Mouse (Mus musculus): ENCODE data around the gene Glce.

The Glce gene

DNA sequence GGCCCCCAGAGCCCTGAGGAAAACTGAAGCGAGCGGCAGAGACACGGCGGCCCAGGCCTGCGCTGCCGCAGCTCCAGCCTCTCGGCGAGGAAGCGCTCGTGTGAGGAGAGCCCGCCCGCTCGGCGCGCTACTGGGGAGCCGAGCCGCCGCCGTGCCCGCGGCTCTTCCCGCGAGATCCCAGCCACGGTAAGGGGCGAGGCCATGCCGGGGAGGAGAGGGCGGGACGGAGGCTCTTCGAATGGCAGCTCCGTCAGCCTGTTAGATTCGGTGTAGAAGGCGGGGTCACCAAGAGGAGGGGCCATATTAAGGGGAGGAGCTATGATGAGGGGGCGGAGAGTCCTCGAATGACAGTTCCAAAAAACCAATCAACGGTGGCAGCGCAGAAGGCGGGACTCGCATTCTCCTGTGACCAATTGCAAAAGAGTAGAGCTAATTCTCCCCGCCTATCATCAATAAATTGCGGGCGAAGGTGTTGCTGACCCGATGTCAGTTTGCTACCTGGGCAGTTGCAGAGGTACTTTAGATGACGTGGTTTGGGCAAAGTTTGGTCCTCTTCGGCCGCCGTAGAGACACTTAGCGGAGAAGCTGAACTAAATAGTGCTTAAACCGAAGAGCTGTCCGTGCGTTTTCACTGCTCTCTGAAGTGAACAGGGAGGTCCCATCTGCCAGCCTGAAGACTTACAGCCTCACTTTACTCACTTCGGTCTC lies at the start of gene Glce:
TSS of gene Glce (minus strand) at position 148 of the 708 bp plus-strand sequence.
- ATAC-seq (ENCODE audit: low TSS enrichment) = peak; percentile 99

DNA sequence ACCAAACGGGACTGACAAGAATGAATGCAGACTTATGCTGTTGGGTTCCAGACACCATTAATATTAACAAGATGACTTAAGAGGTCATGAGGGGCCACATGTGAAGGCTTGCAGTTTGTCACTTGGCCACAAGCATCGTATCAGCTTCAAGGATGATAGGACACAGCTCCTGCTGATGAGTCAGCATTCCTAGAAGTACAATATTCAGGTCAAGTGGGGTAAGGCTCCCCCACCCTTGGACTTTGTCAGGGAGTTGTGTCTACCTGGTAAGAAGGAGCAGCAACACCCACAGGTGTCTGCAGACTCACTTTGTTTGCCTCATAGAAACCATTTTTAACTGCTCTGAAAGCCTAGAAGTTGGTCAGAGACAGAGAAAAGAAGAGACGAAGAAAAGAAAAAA lies 49.8 kb upstream of the Glce start:
- ATAC-seq (ENCODE audit: low TSS enrichment) = no peak

DNA sequence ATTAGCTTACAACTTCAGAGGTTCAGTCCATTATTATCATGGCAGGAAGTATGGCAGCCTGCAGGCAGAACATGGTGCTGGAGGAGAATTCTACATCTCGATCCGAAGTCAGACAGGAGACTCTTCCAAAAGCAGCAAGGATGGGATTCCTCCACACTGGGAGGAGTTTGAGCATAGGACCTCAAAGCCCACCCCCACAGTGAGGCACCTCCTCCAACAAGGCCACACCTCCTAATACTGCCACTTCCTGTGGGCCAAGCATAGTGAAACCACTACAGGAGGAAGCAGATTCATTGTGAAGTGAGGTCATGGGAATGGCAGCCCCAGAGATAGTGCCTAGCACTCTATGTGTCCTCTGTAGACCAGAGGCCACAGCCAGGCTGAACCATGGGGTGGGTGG lies 48.5 kb upstream of the Glce start:
- ATAC-seq (ENCODE audit: low TSS enrichment) = no peak

GRCm38 (mm10) chr9:62166621-62167020 lies 44.2 kb upstream of the Glce start:
- no peak for ATAC-seq (ENCODE audit: low TSS enrichment)

- ATAC-seq (ENCODE audit: low TSS enrichment) = no peak
Observed at GRCm38 (mm10) chr9:62166186-62166585, 43.7 kb upstream of the Glce start.

- ATAC-seq (ENCODE audit: low TSS enrichment) = no peak
Observed at GRCm38 (mm10) chr9:62162889-62163291, 40.4 kb upstream of the Glce start.

DNA sequence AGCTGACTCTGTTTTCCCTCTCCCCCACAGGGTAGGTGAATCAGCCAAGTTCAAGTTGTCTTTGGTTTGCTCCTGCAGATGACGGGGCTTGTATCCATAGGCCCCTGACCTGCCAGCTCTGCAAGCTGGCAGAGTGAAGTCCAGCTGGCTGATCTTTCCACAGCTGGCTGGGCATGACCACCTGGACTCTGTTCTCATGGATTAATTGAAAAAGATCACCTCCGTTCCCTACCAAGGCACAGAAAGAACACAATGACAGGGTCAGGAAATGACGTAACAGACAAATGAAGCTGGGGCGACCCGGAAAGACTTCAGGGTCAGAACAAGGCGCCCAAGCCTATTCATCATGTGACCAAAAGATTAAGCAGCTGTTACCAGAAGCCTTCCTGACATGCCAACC lies 38.3 kb upstream of the Glce start:
- ATAC-seq (ENCODE audit: low TSS enrichment) = no peak

DNA sequence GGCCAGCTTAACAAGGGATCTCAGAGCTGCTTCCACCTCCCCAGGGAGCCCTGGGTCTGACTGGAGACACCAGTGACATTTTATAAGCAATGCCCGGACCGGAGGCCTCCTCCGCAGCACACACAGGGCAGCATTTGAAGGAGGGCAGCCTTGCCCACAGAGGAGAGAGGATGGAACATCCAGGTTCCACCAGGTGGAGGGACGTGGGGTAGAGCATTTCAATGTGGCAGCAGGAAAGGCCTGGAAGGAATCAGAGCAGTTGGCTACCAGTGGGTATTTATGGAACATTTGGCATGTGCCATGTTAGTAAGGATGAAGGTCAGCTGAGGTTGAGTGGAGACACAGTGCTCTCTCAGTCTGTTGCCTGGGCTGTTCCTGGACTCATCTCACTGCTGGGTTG lies 36.3 kb upstream of the Glce start:
- ATAC-seq (ENCODE audit: low TSS enrichment) = no peak

GRCm38 (mm10) chr9:62155821-62156220 lies 33.4 kb upstream of the Glce start:
- no peak for ATAC-seq (ENCODE audit: low TSS enrichment)

DNA sequence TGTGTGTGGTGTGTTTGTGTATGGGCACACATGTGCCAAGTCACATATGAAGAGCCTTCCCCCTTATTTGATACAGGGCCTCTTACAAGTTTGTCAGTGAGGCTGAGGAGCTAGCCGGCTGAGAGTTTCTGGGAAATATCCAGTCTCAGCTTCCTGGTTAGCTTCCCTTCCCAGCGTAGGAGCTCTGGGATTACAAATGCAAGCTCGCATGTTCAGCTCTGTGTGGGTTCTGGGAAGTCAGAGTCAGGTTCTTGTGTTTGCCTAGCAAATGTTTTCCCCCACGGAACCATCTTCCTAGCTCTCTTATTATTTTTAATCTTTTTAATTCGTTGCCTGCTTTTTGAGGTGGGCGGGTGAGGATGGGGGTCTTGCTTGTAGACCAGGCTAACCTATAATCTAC lies 32.9 kb upstream of the Glce start:
- ATAC-seq (ENCODE audit: low TSS enrichment) = peak; percentile 64; the same call in 1 of the 2 replicates

GRCm38 (mm10) chr9:62154956-62155355 lies 32.5 kb upstream of the Glce start:
- no peak for ATAC-seq (ENCODE audit: low TSS enrichment)

DNA sequence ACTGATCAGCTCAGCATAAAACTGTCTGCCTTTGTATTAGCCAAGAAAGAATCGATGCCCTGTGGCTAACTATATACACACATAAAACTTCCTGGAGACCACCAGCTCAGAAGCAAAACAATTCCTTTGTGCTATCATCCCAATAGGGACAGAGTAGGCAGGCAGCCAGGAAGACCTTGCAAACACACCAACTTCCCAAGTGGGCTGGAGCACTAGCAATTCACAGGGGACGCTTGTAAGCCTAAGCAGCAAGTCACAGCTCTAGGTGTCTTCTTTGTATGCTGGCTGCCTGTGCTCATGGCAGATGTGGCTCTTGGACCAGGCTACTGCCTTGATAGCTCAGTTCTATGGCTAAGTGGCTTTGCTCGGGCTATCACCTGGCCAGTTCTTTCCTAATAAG lies 32.1 kb upstream of the Glce start:
- no peak for ATAC-seq (ENCODE audit: low TSS enrichment)

GRCm38 (mm10) chr9:62153263-62153662 lies 30.8 kb upstream of the Glce start:
- no peak for ATAC-seq (ENCODE audit: low TSS enrichment)

GRCm38 (mm10) chr9:62152506-62152905 lies 30.1 kb upstream of the Glce start:
- ATAC-seq (ENCODE audit: low TSS enrichment) = no peak

- no peak for ATAC-seq (ENCODE audit: low TSS enrichment)
Observed at GRCm38 (mm10) chr9:62145198-62145597, 22.7 kb upstream of the Glce start.

- no peak for ATAC-seq (ENCODE audit: low TSS enrichment)
Observed at GRCm38 (mm10) chr9:62143428-62143827, 21.0 kb upstream of the Glce start.

GRCm38 (mm10) chr9:62139027-62139426 lies 16.6 kb upstream of the Glce start:
- no peak for ATAC-seq (ENCODE audit: low TSS enrichment)

DNA sequence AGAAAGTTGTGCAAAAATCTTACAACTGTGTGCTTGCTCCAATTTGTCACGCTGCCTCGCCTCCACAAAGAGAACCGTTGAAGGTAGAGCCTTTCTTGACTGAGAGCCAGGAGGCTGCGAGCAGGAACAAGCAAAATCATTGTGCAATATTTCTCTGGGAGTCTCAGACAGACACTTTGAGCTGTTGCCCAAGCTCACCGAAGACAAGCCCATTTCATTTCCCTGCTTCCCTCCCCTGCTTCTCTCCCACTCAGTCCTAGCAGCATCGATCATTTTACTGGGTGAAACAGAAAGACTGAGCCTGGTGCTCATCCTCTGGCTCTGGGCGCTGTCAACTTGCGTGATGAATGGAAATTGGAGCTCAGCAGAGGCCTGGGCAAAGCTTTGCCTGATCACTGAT lies 14.8 kb upstream of the Glce start:
- peak; percentile 86 for ATAC-seq (ENCODE audit: low TSS enrichment)

DNA sequence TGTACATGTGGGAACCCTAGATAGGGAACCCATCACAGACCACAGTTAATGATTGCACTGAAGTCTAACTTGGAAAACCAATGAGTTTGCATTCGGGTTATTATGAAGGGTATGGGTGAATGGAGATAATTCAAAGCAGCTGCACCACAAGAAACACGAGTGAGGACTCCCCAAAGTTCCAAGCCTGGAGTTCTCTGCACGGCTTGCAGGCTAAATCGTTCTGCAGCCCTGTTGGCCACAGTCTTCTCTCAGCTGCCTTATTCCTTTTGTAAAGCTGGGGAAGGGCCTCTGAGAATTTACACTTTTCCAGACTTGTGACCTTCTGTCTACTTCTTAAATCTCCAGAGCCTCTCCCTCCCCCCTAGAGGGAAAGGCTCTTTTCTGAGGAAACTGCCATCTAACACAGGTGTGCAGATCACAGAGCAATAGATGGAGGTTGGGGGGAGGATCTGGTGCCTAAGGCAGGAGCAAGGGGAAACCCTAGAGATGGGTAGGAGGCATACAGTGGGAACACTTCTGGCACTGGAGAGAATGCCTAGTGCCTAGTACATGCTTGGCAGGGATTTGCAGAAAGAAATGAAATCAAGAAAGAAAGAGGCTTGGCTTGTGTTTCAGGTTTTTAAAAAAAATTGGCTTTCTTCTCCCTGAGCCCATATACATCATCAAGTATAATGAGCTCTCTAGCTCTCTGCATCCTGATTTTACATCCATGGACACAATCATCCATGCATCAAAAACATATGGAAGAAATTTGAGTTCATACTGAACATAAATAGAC lies 9.7 kb upstream of the Glce start:
- ATAC-seq (ENCODE audit: low TSS enrichment) = peak; percentile 86

DNA sequence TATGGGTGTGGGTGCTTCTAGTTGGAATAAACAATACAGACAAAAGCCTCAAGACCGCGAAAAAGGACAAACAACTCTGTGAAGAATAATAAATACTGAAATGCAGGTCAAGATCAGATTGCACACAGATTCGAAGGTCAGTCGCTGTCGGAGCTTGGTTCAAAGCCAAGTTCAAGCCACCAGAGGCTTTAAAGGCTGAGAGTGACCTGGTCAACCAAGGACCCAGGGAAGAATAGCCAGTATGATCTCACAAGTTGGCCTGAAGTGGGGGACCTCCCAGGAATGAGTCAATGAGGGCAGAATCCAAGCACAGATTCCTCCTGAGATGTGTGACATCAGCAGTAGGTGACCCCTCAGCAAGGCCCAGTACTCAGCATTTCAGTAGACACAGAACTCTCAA lies 8.3 kb upstream of the Glce start:
- no peak for ATAC-seq (ENCODE audit: low TSS enrichment)

DNA sequence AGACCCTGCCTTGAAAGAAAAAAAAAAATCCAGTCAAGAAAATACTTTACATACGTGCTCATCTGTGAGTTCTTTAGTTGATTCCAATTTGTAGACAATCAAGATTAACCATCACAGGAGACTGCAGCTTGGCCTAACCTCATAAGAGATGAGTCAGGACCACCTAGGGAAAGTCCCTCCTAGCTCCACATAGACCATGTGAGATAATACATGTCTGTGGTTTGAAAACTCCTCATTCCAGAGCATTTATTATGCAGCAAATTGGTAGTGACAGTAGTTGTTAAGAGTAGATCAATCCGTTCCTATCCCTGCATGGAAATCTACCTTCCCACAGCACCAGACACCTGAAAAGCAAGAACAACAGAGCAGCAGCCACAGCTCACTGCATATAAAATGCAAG lies 5.6 kb upstream of the Glce start:
- no peak for ATAC-seq (ENCODE audit: low TSS enrichment)

GRCm38 (mm10) chr9:62125986-62126575 lies 3.6 kb upstream of the Glce start:
- no peak for ATAC-seq (ENCODE audit: low TSS enrichment)

- ATAC-seq (ENCODE audit: low TSS enrichment) = no peak
Observed at GRCm38 (mm10) chr9:62124266-62124665, 1.8 kb upstream of the Glce start.
